Mouse (Mus musculus): ENCODE data around the gene Pacs2.

DNA sequence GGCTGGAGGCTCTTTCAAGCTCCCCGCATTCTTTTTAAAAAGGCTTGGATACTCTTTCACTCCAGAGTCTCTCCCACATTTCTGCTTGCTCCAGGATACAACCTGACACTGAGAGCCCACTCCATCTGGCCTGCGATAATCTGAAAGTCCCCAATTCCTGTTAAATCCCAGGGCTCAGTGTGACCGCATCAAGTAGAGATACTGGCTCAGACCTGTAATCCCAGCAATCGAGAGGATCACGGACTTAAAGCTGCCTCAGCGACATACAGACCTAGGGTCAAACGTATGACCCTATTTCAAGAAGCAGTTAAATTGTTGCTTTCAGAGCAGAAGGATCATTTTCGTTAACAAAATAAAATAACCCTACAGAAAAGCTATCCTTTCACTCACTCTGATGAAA, 10.3 kb upstream of the Pacs2 start:
- no peak for TF ChIP-seq GATA1 (IDR thresholded peaks at IDR 0.05; ENCODE audit: borderline replicate concordance, low read length)
- no peak for TF ChIP-seq FLI1 (IDR thresholded peaks at IDR 0.05; ENCODE audit: low read length)
